Mouse (Mus musculus): ENCODE data around the gene Pdzd2. TPM values are rescaled to one million over a fixed set of nuclear protein-coding genes. Genes with fewer than 3 reads are reported as not detected.

The Pdzd2 gene
- polyA plus RNA-seq, 1 experiment from 2014 or later: 9.1 TPM

- Histone ChIP-seq H3K4me3 (ENCODE audit: low read depth, low read length) (no peak overlapping the region), H3K27ac (ENCODE audit: low read depth, low read length) (no peak overlapping the region), H3K9me3 (ENCODE audit: control insufficient read depth, low read length) (no peaks in the 10 kb centered on the region), H3K4me2 (no peak overlapping the region), H3K27me3 (replicated peaks; ENCODE audit: control insufficient read depth, insufficient read depth, low read length) (no peaks in the 10 kb centered on the region), H3K4me1 (replicated peaks; ENCODE audit: control insufficient read depth, insufficient read depth, low read length) (peaks cover 12% of the 10 kb centered on the region), H3K36me3 (ENCODE audit: control insufficient read depth, insufficient read depth, low read length) (no peaks in the 10 kb centered on the region), H3K9ac (ENCODE audit: low read depth, low read length) (no peak overlapping the region)
- DNase-seq (ENCODE audit: low spot score): no peak
- no peak for ATAC-seq (replicated peaks; ENCODE audit: low FRiP score)
- WGBS: 75% methylated on average over 3 of the region's 3 CpGs
Observed at GRCm38 (mm10) chr15:12380057-12380456, 359.7 kb downstream of the Pdzd2 start.

GRCm38 (mm10) chr15:12377800-12378199 is 361.9 kb downstream of the Pdzd2 start:
- 77% methylated on average over 10 of the region's 10 CpGs for WGBS
- H3K9me3 ChIP-seq (ENCODE audit: control insufficient read depth, low read length): no peaks in the 10 kb centered on the region
- H3K4me1 ChIP-seq (replicated peaks; ENCODE audit: control insufficient read depth, insufficient read depth, low read length): peaks cover 12% of the 10 kb centered on the region
- no peak overlapping the region for H3K4me2 ChIP-seq
- no peak overlapping the region for H3K27ac ChIP-seq (ENCODE audit: low read depth, low read length)
- H3K9ac ChIP-seq (ENCODE audit: low read depth, low read length): no peak overlapping the region
- DNase-seq (ENCODE audit: low spot score) (no peak), ATAC-seq (replicated peaks; ENCODE audit: low FRiP score) (no peak)
- no peaks in the 10 kb centered on the region for H3K36me3 ChIP-seq (ENCODE audit: control insufficient read depth, insufficient read depth, low read length)
- no peak overlapping the region for H3K4me3 ChIP-seq (ENCODE audit: low read depth, low read length)
- H3K27me3 ChIP-seq (replicated peaks; ENCODE audit: control insufficient read depth, insufficient read depth, low read length): no peaks in the 10 kb centered on the region

- Histone ChIP-seq H3K36me3 (ENCODE audit: control insufficient read depth, insufficient read depth, low read length) (no peaks in the 10 kb centered on the region), H3K9me3 (ENCODE audit: control insufficient read depth, low read length) (no peaks in the 10 kb centered on the region), H3K4me1 (replicated peaks; ENCODE audit: control insufficient read depth, insufficient read depth, low read length) (peaks cover 12% of the 10 kb centered on the region), H3K4me2 (peak overlapping the region; percentile 87), H3K4me3 (ENCODE audit: low read depth, low read length) (no peak overlapping the region), H3K9ac (ENCODE audit: low read depth, low read length) (0 out of 2 replicates have a peak overlapping the region, but pooled peaks have one; percentile 47), H3K27me3 (replicated peaks; ENCODE audit: control insufficient read depth, insufficient read depth, low read length) (no peaks in the 10 kb centered on the region), H3K27ac (ENCODE audit: low read depth, low read length) (peak overlapping the region; percentile 9; the same call in 1 of the 2 replicates)
- ATAC-seq (replicated peaks; ENCODE audit: low FRiP score) (no peak), DNase-seq (ENCODE audit: low spot score) (no peak)
- 32% methylated on average over 13 of the region's 13 CpGs for WGBS
Observed at GRCm38 (mm10) chr15:12376491-12377069, 363.1 kb downstream of the Pdzd2 start.

GRCm38 (mm10) chr15:12375641-12376311 is 363.9 kb downstream of the Pdzd2 start:
- Histone ChIP-seq H3K36me3 (ENCODE audit: control insufficient read depth, insufficient read depth, low read length) (no peaks in the 10 kb centered on the region), H3K9me3 (ENCODE audit: control insufficient read depth, low read length) (no peaks in the 10 kb centered on the region), H3K4me3 (ENCODE audit: low read depth, low read length) (peak overlapping the region; percentile 50), H3K27me3 (replicated peaks; ENCODE audit: control insufficient read depth, insufficient read depth, low read length) (no peaks in the 10 kb centered on the region), H3K9ac (ENCODE audit: low read depth, low read length) (peak overlapping the region; percentile 47; the same call in 1 of the 2 replicates), H3K4me1 (replicated peaks; ENCODE audit: control insufficient read depth, insufficient read depth, low read length) (peaks cover 15% of the 10 kb centered on the region), H3K4me2 (peak overlapping the region; percentile 87), H3K27ac (ENCODE audit: low read depth, low read length) (no peak overlapping the region)
- DNase-seq (ENCODE audit: low spot score) (peak; percentile 88), ATAC-seq (replicated peaks; ENCODE audit: low FRiP score) (peak; percentile 83)
- 3% methylated on average over 19 of the region's 19 CpGs for WGBS

- DNase-seq (ENCODE audit: low spot score): no peak
- whole genome bisulfite sequencing: 51% methylated on average over 18 of the region's 18 CpGs
- H3K27ac ChIP-seq (ENCODE audit: low read depth, low read length): no peak overlapping the region
- H3K27me3 ChIP-seq (replicated peaks; ENCODE audit: control insufficient read depth, insufficient read depth, low read length): no peaks in the 10 kb centered on the region
- peak overlapping the region; percentile 42 for H3K9ac ChIP-seq (ENCODE audit: low read depth, low read length)
- peak overlapping the region; percentile 87 for H3K4me2 ChIP-seq
- H3K9me3 ChIP-seq (ENCODE audit: control insufficient read depth, low read length): no peaks in the 10 kb centered on the region
- ATAC-seq (replicated peaks; ENCODE audit: low FRiP score): no peak
- peaks cover 17% of the 10 kb centered on the region for H3K4me1 ChIP-seq (replicated peaks; ENCODE audit: control insufficient read depth, insufficient read depth, low read length)
- H3K4me3 ChIP-seq (ENCODE audit: low read depth, low read length): peak overlapping the region; percentile 50
- no peaks in the 10 kb centered on the region for H3K36me3 ChIP-seq (ENCODE audit: control insufficient read depth, insufficient read depth, low read length)
Observed at GRCm38 (mm10) chr15:12374916-12375315, 364.8 kb downstream of the Pdzd2 start.

GRCm38 (mm10) chr15:12373918-12374317 is 365.8 kb downstream of the Pdzd2 start:
- H3K9me3 ChIP-seq (ENCODE audit: control insufficient read depth, low read length): no peaks in the 10 kb centered on the region
- H3K4me1 ChIP-seq (replicated peaks; ENCODE audit: control insufficient read depth, insufficient read depth, low read length): peaks cover 17% of the 10 kb centered on the region
- ATAC-seq (replicated peaks; ENCODE audit: low FRiP score) (no peak), DNase-seq (ENCODE audit: low spot score) (no peak)
- H3K4me2 ChIP-seq: no peak overlapping the region
- no peaks in the 10 kb centered on the region for H3K36me3 ChIP-seq (ENCODE audit: control insufficient read depth, insufficient read depth, low read length)
- 83% methylated on average over 6 of the region's 6 CpGs for WGBS
- no peak overlapping the region for H3K9ac ChIP-seq (ENCODE audit: low read depth, low read length)
- H3K27me3 ChIP-seq (replicated peaks; ENCODE audit: control insufficient read depth, insufficient read depth, low read length): no peaks in the 10 kb centered on the region
- H3K27ac ChIP-seq (ENCODE audit: low read depth, low read length): no peak overlapping the region
- H3K4me3 ChIP-seq (ENCODE audit: low read depth, low read length): no peak overlapping the region

- no peak for ATAC-seq (replicated peaks; ENCODE audit: low FRiP score)
- Histone ChIP-seq H3K27ac (ENCODE audit: low read depth, low read length) (no peak overlapping the region), H3K4me1 (replicated peaks; ENCODE audit: control insufficient read depth, insufficient read depth, low read length) (peaks cover 18% of the 10 kb centered on the region), H3K36me3 (ENCODE audit: control insufficient read depth, insufficient read depth, low read length) (no peaks in the 10 kb centered on the region), H3K27me3 (replicated peaks; ENCODE audit: control insufficient read depth, insufficient read depth, low read length) (no peaks in the 10 kb centered on the region), H3K4me3 (ENCODE audit: low read depth, low read length) (no peak overlapping the region), H3K9ac (ENCODE audit: low read depth, low read length) (no peak overlapping the region), H3K4me2 (no peak overlapping the region), H3K9me3 (ENCODE audit: control insufficient read depth, low read length) (no peaks in the 10 kb centered on the region)
- 74% methylated on average over 14 of the region's 14 CpGs for WGBS
- DNase-seq (ENCODE audit: low spot score): no peak
Observed at GRCm38 (mm10) chr15:12373496-12373895, 366.2 kb downstream of the Pdzd2 start.

- Histone ChIP-seq H3K27ac (ENCODE audit: low read depth, low read length) (no peak overlapping the region), H3K4me3 (ENCODE audit: low read depth, low read length) (no peak overlapping the region), H3K9me3 (ENCODE audit: control insufficient read depth, low read length) (no peaks in the 10 kb centered on the region), H3K9ac (ENCODE audit: low read depth, low read length) (no peak overlapping the region), H3K4me1 (replicated peaks; ENCODE audit: control insufficient read depth, insufficient read depth, low read length) (peaks cover 29% of the 10 kb centered on the region), H3K4me2 (no peak overlapping the region), H3K36me3 (ENCODE audit: control insufficient read depth, insufficient read depth, low read length) (no peaks in the 10 kb centered on the region), H3K27me3 (replicated peaks; ENCODE audit: control insufficient read depth, insufficient read depth, low read length) (no peaks in the 10 kb centered on the region)
- ATAC-seq (replicated peaks; ENCODE audit: low FRiP score) (0 out of 2 replicates have a peak, but pooled peaks have one; percentile 24), DNase-seq (ENCODE audit: low spot score) (peak; percentile 62)
- WGBS: 9% methylated on average over 8 of the region's 8 CpGs
Observed at GRCm38 (mm10) chr15:12371183-12371582, 368.5 kb downstream of the Pdzd2 start.

- no peak for ATAC-seq (replicated peaks; ENCODE audit: low FRiP score)
- no peak for DNase-seq (ENCODE audit: low spot score)
- Histone ChIP-seq H3K36me3 (ENCODE audit: control insufficient read depth, insufficient read depth, low read length) (no peaks in the 10 kb centered on the region), H3K27ac (ENCODE audit: low read depth, low read length) (no peak overlapping the region), H3K27me3 (replicated peaks; ENCODE audit: control insufficient read depth, insufficient read depth, low read length) (no peaks in the 10 kb centered on the region), H3K4me2 (no peak overlapping the region), H3K4me3 (ENCODE audit: low read depth, low read length) (no peak overlapping the region), H3K9ac (ENCODE audit: low read depth, low read length) (no peak overlapping the region), H3K9me3 (ENCODE audit: control insufficient read depth, low read length) (no peaks in the 10 kb centered on the region), H3K4me1 (replicated peaks; ENCODE audit: control insufficient read depth, insufficient read depth, low read length) (peaks cover 31% of the 10 kb centered on the region)
- 89% methylated on average over 3 of the region's 3 CpGs for WGBS
Observed at GRCm38 (mm10) chr15:12370096-12370495, 369.6 kb downstream of the Pdzd2 start.

Measured in liver, embryonic 11.5 days (tissue).